Mouse (Mus musculus) stomach, postnatal 0 days (tissue): ENCODE measurements around the gene Tmem119. TPM values are rescaled to one million over a fixed set of nuclear protein-coding genes. Genes with fewer than 3 reads are reported as not detected.

Experiments
- ATAC-seq: fragments of 200-750 bp; cut with Nextera tagmentation; 2 replicates; pipeline ENCODE4 v1.8.0; 2017; ENCODE audit not compliant: low FRiP score, low TSS enrichment
- DNase-seq: peaks from one replicate; pipeline ENCODE4 v3.0.0-alpha.2; 2016; ENCODE audit warnings: low spot score
- H3K27ac ChIP-seq: fragments of 300-500 bp; sonication (generic); replicated peaks from 2 replicates; pipeline ENCODE4 v1.5.1; 2014; ENCODE audit warnings: mild to moderate bottlenecking, control low read depth
- H3K27me3 ChIP-seq: fragments of 300-500 bp; sonication (generic); 2 replicates; pipeline ENCODE4 v1.6.1; 2014; ENCODE audit warnings: low read length; ENCODE audit not compliant: control insufficient read depth, insufficient read depth
- H3K36me3 ChIP-seq: fragments of 300-500 bp; sonication (generic); 2 replicates; pipeline ENCODE4 v1.6.1; 2014; ENCODE audit warnings: low read length, mixed read lengths; ENCODE audit not compliant: control insufficient read depth, insufficient read depth
- H3K4me1 ChIP-seq: fragments of 300-500 bp; sonication (generic); replicated peaks from 2 replicates; pipeline ENCODE4 v1.6.1; 2014; ENCODE audit warnings: antibody characterized with exemption; ENCODE audit not compliant: control insufficient read depth, insufficient read depth
- H3K4me2 ChIP-seq: fragments of 300-500 bp; sonication (generic); replicated peaks from 2 replicates; pipeline ENCODE4 v1.6.1; 2014; ENCODE audit warnings: low read depth, mild to moderate bottlenecking, control low read depth, moderate library complexity
- H3K4me3 ChIP-seq: fragments of 300-500 bp; sonication (generic); 2 replicates; pipeline ENCODE4 v1.5.1; 2014; ENCODE audit warnings: low read depth, low read length, control low read depth
- H3K9ac ChIP-seq: fragments of 300-500 bp; sonication (generic); 2 replicates; pipeline ENCODE4 v1.6.1; 2014; ENCODE audit warnings: mild to moderate bottlenecking, low read length, control low read depth, mixed read lengths
- H3K9me3 ChIP-seq: fragments of 300-500 bp; sonication (generic); 2 replicates; pipeline ENCODE4 v1.6.1; 2016; ENCODE audit warnings: low read length; ENCODE audit not compliant: control insufficient read depth
- CTCF ChIP-seq: IDR thresholded peaks from 2 replicates; pipeline ENCODE4 v1.5.1; 2016; ENCODE audit warnings: antibody characterized with exemption, low read depth, mild to moderate bottlenecking, moderate library complexity
- EP300 ChIP-seq: optimal IDR thresholded peaks from 2 replicates; pipeline ENCODE3; 2016; ENCODE audit warnings: antibody characterized with exemption
- WGBS: fragments of 180-500 bp; shearing (Covaris S2); extraction: QIAGEN DNeasy Blood & Tissue Kit; methylation state at CpG from one replicate; pipeline ENCODE4 v1.1.7; 2014; 5-methylcytosine and 5-hydroxymethylcytosine counted together
- polyA plus RNA-seq: library from polyadenylated mRNA; unstranded; fragments of >200 nt; fragmentation: Nextera tagmentation; extraction: Ambion mirVana; gene quantifications from 2 replicates; pipeline ENCODE4 v1.2.1, GENCODE M21; 2015

The Tmem119 gene
- polyA plus RNA-seq, 1 experiment from 2014 or later = 36.6 TPM

GRCm38 (mm10) chr5:113808177-113808576 lies 7.9 kb upstream of the Tmem119 start:
- no peak overlapping the region for H3K4me2 ChIP-seq
- H3K9me3 ChIP-seq = no peaks in the 10 kb centered on the region
- H3K27ac ChIP-seq = no peak overlapping the region
- ATAC-seq (peak; percentile 57; the same call in 1 of the 2 replicates), DNase-seq (no peak)
- H3K9ac ChIP-seq = no peak overlapping the region
- no peaks in the 10 kb centered on the region for H3K27me3 ChIP-seq
- H3K36me3 ChIP-seq = no peaks in the 10 kb centered on the region
- TF ChIP-seq EP300 = no peak
- no peak for TF ChIP-seq CTCF
- H3K4me3 ChIP-seq = no peak overlapping the region
- H3K4me1 ChIP-seq = no peaks in the 10 kb centered on the region; the same call in 1 of the 2 replicates
- WGBS = 51% methylated on average over 2 of the region's 2 CpGs

DNA sequence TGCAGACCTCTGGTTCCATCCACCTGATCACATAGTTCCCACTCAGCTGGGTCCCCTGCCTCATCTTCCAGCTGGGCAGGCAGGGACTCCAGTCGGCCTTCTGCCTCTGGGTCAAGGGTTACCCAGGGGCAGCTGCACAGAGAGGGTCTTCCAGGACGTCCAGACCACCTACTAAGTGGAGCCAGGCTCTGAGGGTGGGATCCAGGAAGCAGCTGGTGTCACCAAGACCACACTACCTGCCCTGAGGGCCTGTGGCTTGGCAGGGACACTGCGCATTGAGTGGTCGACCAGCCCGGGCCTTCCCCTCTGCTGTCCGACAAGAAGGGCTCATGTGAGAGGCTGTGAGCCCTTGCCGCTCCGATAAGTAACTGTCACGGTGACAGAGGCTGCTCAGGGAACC lies 7.4 kb upstream of the Tmem119 start:
- Histone ChIP-seq H3K4me3 (no peak overlapping the region), H3K36me3 (no peaks in the 10 kb centered on the region), H3K9ac (no peak overlapping the region), H3K27me3 (no peaks in the 10 kb centered on the region), H3K27ac (no peak overlapping the region), H3K4me2 (no peak overlapping the region), H3K4me1 (no peaks in the 10 kb centered on the region; the same call in 1 of the 2 replicates), H3K9me3 (no peaks in the 10 kb centered on the region)
- WGBS = 59% methylated on average over 9 of the region's 9 CpGs
- TF ChIP-seq CTCF = no peak
- DNase-seq (no peak), ATAC-seq (no peak)

DNA sequence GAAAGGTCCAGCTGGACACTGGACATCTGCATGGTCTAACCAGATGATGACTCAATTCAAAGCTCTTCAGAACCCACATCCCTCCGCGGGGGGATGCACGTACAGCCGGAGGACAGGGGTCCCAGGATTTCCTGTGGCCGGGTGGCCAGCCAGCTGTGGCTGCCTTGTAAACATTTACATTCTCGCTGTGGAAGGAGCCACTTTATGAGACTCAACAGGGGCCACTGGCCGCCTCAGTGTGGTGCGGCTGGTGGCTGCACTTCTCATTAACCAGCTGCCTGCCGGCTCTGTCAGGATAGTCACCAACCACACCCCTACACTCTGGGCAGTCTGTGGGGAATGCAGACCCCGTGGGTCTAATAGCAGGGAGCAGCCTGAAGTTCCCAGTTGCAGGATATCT lies 6.1 kb upstream of the Tmem119 start:
- DNase-seq (no peak), ATAC-seq (peak; percentile 30; the same call in 1 of the 2 replicates)
- H3K36me3 ChIP-seq = no peaks in the 10 kb centered on the region
- H3K27me3 ChIP-seq = no peaks in the 10 kb centered on the region
- H3K4me3 ChIP-seq = no peak overlapping the region
- H3K9me3 ChIP-seq = no peaks in the 10 kb centered on the region
- no peak overlapping the region for H3K4me2 ChIP-seq
- no peak overlapping the region for H3K9ac ChIP-seq
- no peak for TF ChIP-seq CTCF
- no peak for TF ChIP-seq EP300
- H3K27ac ChIP-seq = no peak overlapping the region
- WGBS = 5% methylated on average over 10 of the region's 10 CpGs
- no peaks in the 10 kb centered on the region; the same call in 1 of the 2 replicates for H3K4me1 ChIP-seq

DNA sequence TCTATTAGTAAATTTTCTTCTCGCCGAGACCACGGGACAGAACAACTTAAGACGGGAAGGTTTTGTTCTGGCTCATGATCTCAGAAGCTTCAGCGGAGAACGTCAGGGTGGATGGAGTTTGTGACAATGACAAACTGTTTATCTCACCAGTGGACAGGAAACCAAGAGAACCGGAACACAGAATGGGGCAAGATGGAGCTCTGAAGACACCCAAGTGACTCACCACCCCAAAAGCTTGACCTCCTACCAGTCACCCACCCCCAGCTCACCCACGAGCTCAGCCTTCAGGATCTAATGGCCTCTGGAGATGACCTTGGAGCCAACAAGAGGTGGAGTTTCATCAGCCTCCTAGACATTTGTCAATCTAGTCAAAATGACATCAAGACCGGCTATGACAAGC lies 5.0 kb upstream of the Tmem119 start:
- 76% methylated on average over 9 of the region's 9 CpGs for WGBS
- Histone ChIP-seq H3K36me3 (no peaks in the 10 kb centered on the region), H3K9ac (no peak overlapping the region), H3K4me1 (no peaks in the 10 kb centered on the region; the same call in 1 of the 2 replicates), H3K27ac (no peak overlapping the region), H3K4me3 (no peak overlapping the region), H3K27me3 (no peaks in the 10 kb centered on the region), H3K4me2 (no peak overlapping the region), H3K9me3 (no peaks in the 10 kb centered on the region)
- DNase-seq (no peak), ATAC-seq (no peak)
- no peak for TF ChIP-seq CTCF
- TF ChIP-seq EP300 = no peak

DNA sequence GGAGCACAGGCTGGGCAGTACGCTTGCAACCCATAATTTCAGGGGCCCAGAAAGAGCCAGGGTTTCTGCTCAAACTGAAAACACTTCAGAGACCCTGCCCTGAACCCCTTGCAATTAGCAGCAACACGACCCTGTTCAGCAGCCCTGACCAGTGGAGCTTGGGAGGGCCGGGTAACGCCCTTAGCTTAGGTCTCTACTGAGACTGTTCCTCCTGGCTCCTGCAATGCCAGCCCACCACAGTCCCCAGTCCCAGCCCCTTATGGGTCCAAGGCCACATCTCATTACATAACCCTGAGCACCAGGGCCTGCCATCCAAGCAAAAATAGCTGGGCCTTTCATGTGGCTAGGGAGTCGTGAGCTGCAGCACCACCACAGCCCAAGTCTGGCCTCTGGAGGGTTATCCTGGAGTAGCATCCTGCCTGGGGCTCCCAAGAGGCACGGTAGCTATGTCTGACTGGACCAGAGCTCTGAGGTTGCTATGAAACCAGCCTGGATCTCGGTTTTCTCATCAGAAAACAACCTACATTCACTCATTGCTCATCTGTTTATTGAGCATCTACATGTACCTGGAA lies 4.2 kb upstream of the Tmem119 start:
- Histone ChIP-seq H3K4me1 (no peaks in the 10 kb centered on the region; the same call in 1 of the 2 replicates), H3K9me3 (no peaks in the 10 kb centered on the region), H3K4me3 (no peak overlapping the region), H3K27me3 (no peaks in the 10 kb centered on the region), H3K36me3 (no peaks in the 10 kb centered on the region), H3K4me2 (no peak overlapping the region), H3K27ac (no peak overlapping the region), H3K9ac (no peak overlapping the region)
- TF ChIP-seq CTCF (peak; percentile 41), EP300 (no peak)
- no peak for ATAC-seq
- no peak for DNase-seq
- 65% methylated on average over 7 of the region's 7 CpGs for WGBS

DNA sequence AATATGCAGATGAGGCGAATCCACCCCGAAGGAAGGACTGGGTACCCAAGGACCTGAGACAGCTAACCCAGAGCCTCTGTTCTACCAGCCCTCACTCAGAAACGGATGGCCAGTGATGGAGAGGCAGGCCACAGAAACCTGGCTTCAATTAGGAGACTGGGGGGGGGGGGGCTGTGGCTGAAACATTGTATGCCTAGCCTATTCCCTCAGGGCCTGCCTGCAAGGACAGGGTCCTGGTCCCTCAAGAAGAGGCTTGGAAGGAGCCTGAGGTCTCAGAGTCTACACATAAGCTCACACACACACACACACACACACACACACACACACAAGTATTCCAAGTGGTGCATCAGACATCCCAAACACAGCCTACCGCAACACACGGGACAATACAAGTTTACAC lies 625 bp downstream of the Tmem119 start:
- ATAC-seq (no peak), DNase-seq (no peak)

More for the DNA sequence above, 625 bp downstream of the Tmem119 start:
- 43% methylated on average over 5 of the region's 5 CpGs for WGBS
- Histone ChIP-seq H3K9ac (peak overlapping the region; percentile 43), H3K27ac (peak overlapping the region; percentile 63; the same call in 1 of the 2 replicates), H3K9me3 (no peaks in the 10 kb centered on the region), H3K4me3 (peak overlapping the region; percentile 40), H3K36me3 (no peaks in the 10 kb centered on the region), H3K4me1 (no peaks in the 10 kb centered on the region), H3K27me3 (no peaks in the 10 kb centered on the region; the same call in 1 of the 2 replicates), H3K4me2 (peak overlapping the region; percentile 45)
- no peak for TF ChIP-seq EP300
- TF ChIP-seq CTCF = no peak
